Comparison of ENCODE assay signal across 19 mouse cellular contexts in genomic region chr14:22091306-22091705, GRCm38 (mm10).
DNase-seq lines count a peak whose midpoint lies in the region; ATAC-seq and TF ChIP-seq lines count a peak whose summit lies in the region.
"Had no signal": no experiment of that assay in that cellular context is flagged by ENCODE, and none has a peak within 500 bp of the region (broad histone marks: within the 10 kb centered on the region; RNA-seq: fewer than 3 reads in every experiment).

No protein-coding gene starts in this region.

- no peaks in the 10 kb centered on the region for H3K79me2 ChIP-seq in MEL (ENCODE audit: control insufficient read depth, insufficient read depth, low read length, poor library complexity)

- no peak overlapping the region for H3K9ac ChIP-seq in hindbrain, embryonic 12.5 days
- H3K9ac ChIP-seq in hindbrain, embryonic 14.5 days: no peak overlapping the region
- H3K9ac ChIP-seq in MEL (ENCODE audit: control insufficient read depth, low read depth, low read length, poor library complexity, severe bottlenecking): no peak overlapping the region
- no peak overlapping the region for H3K9ac ChIP-seq in limb, embryonic 15.5 days
- H3K9ac ChIP-seq: embryonic facial prominence, embryonic 13.5 days; forebrain, embryonic 13.5 days; neural tube, embryonic 13.5 days had no signal

- H3K27ac ChIP-seq in hindbrain, embryonic 12.5 days: peak overlapping the region; percentile 31; the same call in 1 of the 2 replicates
- H3K27ac ChIP-seq in hindbrain, embryonic 14.5 days: no peak overlapping the region
- no peak overlapping the region for H3K27ac ChIP-seq in MEL (ENCODE audit: control insufficient read depth, low read depth, low read length)
- H3K27ac ChIP-seq in embryonic facial prominence, embryonic 10.5 days (replicated peaks): 0 out of 2 replicates have a peak overlapping the region, but pooled peaks have one; percentile 19
- peak overlapping the region; percentile 61 for H3K27ac ChIP-seq in limb, embryonic 15.5 days
- H3K27ac ChIP-seq: embryonic facial prominence, embryonic 13.5 days; forebrain, embryonic 13.5 days had no signal

- H3K4me1 ChIP-seq in hindbrain, embryonic 12.5 days: peaks cover 30% of the 10 kb centered on the region
- peaks cover 21% of the 10 kb centered on the region for H3K4me1 ChIP-seq in hindbrain, embryonic 14.5 days (replicated peaks; ENCODE audit: control insufficient read depth, insufficient read depth, low read length)
- peaks cover 2 to 8% of the 10 kb centered on the region in 2 experiments; a peak in 2 of 4 replicates for H3K4me1 ChIP-seq in MEL (ENCODE audit: control insufficient read depth in 1 of 2, insufficient read depth in 2 of 2, low read length in 2 of 2)
- H3K4me1 ChIP-seq in embryonic facial prominence, embryonic 10.5 days: peaks cover 51% of the 10 kb centered on the region
- H3K4me1 ChIP-seq in limb, embryonic 15.5 days: peaks cover 34% of the 10 kb centered on the region

- TF ChIP-seq RAD21 in MEL (IDR thresholded peaks at IDR 0.05; ENCODE audit: low read depth, low read length): no peak

- no peak for ATAC-seq in hindbrain, embryonic 12.5 days (ENCODE audit: low FRiP score)
- ATAC-seq in hindbrain, embryonic 14.5 days (ENCODE audit: low FRiP score): no peak
- ATAC-seq in limb, embryonic 15.5 days (ENCODE audit: insufficient number of reproducible peaks, low FRiP score, low TSS enrichment, low read depth): no peak
- ATAC-seq: forebrain, embryonic 13.5 days had no signal

- no peak for TF ChIP-seq CTCF in MEL (IDR thresholded peaks at IDR 0.05 in 2 of 3, conservative IDR thresholded peaks at IDR 0.05 in 1 of 3; ENCODE audit: control insufficient read depth in 1 of 3, insufficient read depth in 1 of 3, low read depth in 2 of 3, low read length in 3 of 3, poor library complexity in 1 of 3, severe bottlenecking in 1 of 3)

- H3K4me3 ChIP-seq in hindbrain, embryonic 12.5 days: no peak overlapping the region
- H3K4me3 ChIP-seq in hindbrain, embryonic 14.5 days (replicated peaks; ENCODE audit: low read length): no peak overlapping the region
- H3K4me3 ChIP-seq in MEL (ENCODE audit: control insufficient read depth in 1 of 2, insufficient read depth in 1 of 2, low read depth in 2 of 2, low read length in 2 of 2): no peak overlapping the region
- no peak overlapping the region for H3K4me3 ChIP-seq in embryonic facial prominence, embryonic 10.5 days
- no peak overlapping the region for H3K4me3 ChIP-seq in limb, embryonic 15.5 days
- H3K4me3 ChIP-seq: embryonic facial prominence, embryonic 13.5 days; forebrain, embryonic 13.5 days; neural tube, embryonic 13.5 days had no signal

- H3K27me3 ChIP-seq in hindbrain, embryonic 12.5 days: no peaks in the 10 kb centered on the region
- no peaks in the 10 kb centered on the region for H3K27me3 ChIP-seq in hindbrain, embryonic 14.5 days (ENCODE audit: control insufficient read depth, insufficient read depth, low read length)
- no peaks in the 10 kb centered on the region for H3K27me3 ChIP-seq in MEL (ENCODE audit: control insufficient read depth in 1 of 2, insufficient read depth in 2 of 2, low read length in 2 of 2)
- H3K27me3 ChIP-seq in embryonic facial prominence, embryonic 10.5 days (replicated peaks; ENCODE audit: low read depth, poor library complexity, severe bottlenecking): 0 out of 2 replicates have a peak, but pooled peaks cover 7% of the 10 kb centered on the region
- no peaks in the 10 kb centered on the region; the same call in 1 of the 2 replicates for H3K27me3 ChIP-seq in limb, embryonic 15.5 days
- H3K27me3 ChIP-seq: embryonic facial prominence, embryonic 13.5 days; neural tube, embryonic 13.5 days had no signal

- no peak for TF ChIP-seq POLR2A in MEL (IDR thresholded peaks at IDR 0.05; ENCODE audit: control insufficient read depth in 1 of 2, insufficient read depth in 1 of 2, low read depth in 1 of 2, low read length in 2 of 2, poor library complexity in 1 of 2)

- TF ChIP-seq EP300 in MEL (IDR thresholded peaks at IDR 0.05; ENCODE audit: low read depth in 1 of 2, low read length in 2 of 2): no peak

- no peaks in the 10 kb centered on the region for H3K36me3 ChIP-seq in hindbrain, embryonic 12.5 days
- no peaks in the 10 kb centered on the region for H3K36me3 ChIP-seq in hindbrain, embryonic 14.5 days (replicated peaks; ENCODE audit: control insufficient read depth, insufficient read depth)
- no peaks in the 10 kb centered on the region for H3K36me3 ChIP-seq in MEL (ENCODE audit: control insufficient read depth in 1 of 2, insufficient read depth in 2 of 2, low read length in 2 of 2)
- no peaks in the 10 kb centered on the region for H3K36me3 ChIP-seq in embryonic facial prominence, embryonic 10.5 days (replicated peaks)
- no peaks in the 10 kb centered on the region for H3K36me3 ChIP-seq in limb, embryonic 15.5 days
- H3K36me3 ChIP-seq: embryonic facial prominence, embryonic 13.5 days; neural tube, embryonic 13.5 days had no signal

- H3K4me2 ChIP-seq in hindbrain, embryonic 12.5 days (replicated peaks): no peak overlapping the region
- H3K4me2 ChIP-seq in hindbrain, embryonic 14.5 days (replicated peaks): no peak overlapping the region
- no peak overlapping the region for H3K4me2 ChIP-seq in limb, embryonic 15.5 days
- H3K4me2 ChIP-seq: embryonic facial prominence, embryonic 13.5 days; forebrain, embryonic 13.5 days; neural tube, embryonic 13.5 days had no signal

- no peak for DNase-seq in hindbrain, embryonic 14.5 days (ENCODE audit: low spot score)
- DNase-seq in MEL (ENCODE audit: low read depth, low spot score) (peak; percentile 5), liver (no peak)
- no peak for DNase-seq in embryonic facial prominence, embryonic 10.5 days (ENCODE audit: low spot score)
- no peak for DNase-seq in adrenal gland, adult 2 months
- no peak for DNase-seq in right cerebral cortex, adult 2 months (ENCODE audit: low spot score in 2 of 2)
- DNase-seq: cerebellum, adult 9-11 months; gastrocnemius, postnatal 25 days; kidney, adult 8-10 months; left cerebral cortex, postnatal 4 days; lung, adult 2 months; midbrain, embryonic 14.5 days; right cerebral cortex, postnatal 25 days; thymus, postnatal 36 days had no signal

- WGBS in hindbrain, embryonic 12.5 days: 75% methylated on average over 4 of the region's 4 CpGs
- 80% methylated on average over 4 of the region's 4 CpGs for WGBS in hindbrain, embryonic 14.5 days
- 79% methylated on average over 4 of the region's 4 CpGs for WGBS in embryonic facial prominence, embryonic 10.5 days
- 34% methylated on average over 4 of the region's 4 CpGs for WGBS in limb, embryonic 15.5 days

- H3K9me3 ChIP-seq in hindbrain, embryonic 12.5 days (replicated peaks): 0 out of 2 replicates have a peak, but pooled peaks cover 5% of the 10 kb centered on the region
- peaks cover 5% of the 10 kb centered on the region; the same call in 1 of the 2 replicates for H3K9me3 ChIP-seq in hindbrain, embryonic 14.5 days (ENCODE audit: control insufficient read depth, low read length)
- no peaks in the 10 kb centered on the region for H3K9me3 ChIP-seq in MEL (replicated peaks; ENCODE audit: insufficient read depth, low read length)
- H3K9me3 ChIP-seq in embryonic facial prominence, embryonic 10.5 days: peaks cover 19% of the 10 kb centered on the region
- no peaks in the 10 kb centered on the region for H3K9me3 ChIP-seq in limb, embryonic 15.5 days

TF ChIP-seq in MEL, 35 proteins besides CTCF, POLR2A, EP300 and RAD21:
- TF ChIP-seq MEF2A (IDR thresholded peaks at IDR 0.05; ENCODE audit: extremely low read depth, insufficient replicate concordance, low read depth, low read length, poor library complexity, severe bottlenecking) (no peak), ZMIZ1 (IDR thresholded peaks at IDR 0.05; ENCODE audit: low read depth, low read length) (no peak), RCOR1 (IDR thresholded peaks at IDR 0.05; ENCODE audit: low read depth, low read length) (no peak), ETS1 (IDR thresholded peaks at IDR 0.05; ENCODE audit: low read depth, low read length) (0 out of 2 replicates have a peak, but pooled peaks have one; percentile 19)
TF ChIP-seq in MEL: peak in this region for 1.

Comparison
In these comparisons a context has a peak if more than half of its experiments do, and no peak if none do; other contexts are left out.
1. H3K27ac ChIP-seq: peak in hindbrain, embryonic 12.5 days (single experiment), embryonic facial prominence, embryonic 10.5 days (single experiment) and limb, embryonic 15.5 days (single experiment); none in hindbrain, embryonic 14.5 days (single experiment) and MEL (single experiment).